ENCODE assay signal across 28 mouse cellular contexts in the genomic region with DNA sequence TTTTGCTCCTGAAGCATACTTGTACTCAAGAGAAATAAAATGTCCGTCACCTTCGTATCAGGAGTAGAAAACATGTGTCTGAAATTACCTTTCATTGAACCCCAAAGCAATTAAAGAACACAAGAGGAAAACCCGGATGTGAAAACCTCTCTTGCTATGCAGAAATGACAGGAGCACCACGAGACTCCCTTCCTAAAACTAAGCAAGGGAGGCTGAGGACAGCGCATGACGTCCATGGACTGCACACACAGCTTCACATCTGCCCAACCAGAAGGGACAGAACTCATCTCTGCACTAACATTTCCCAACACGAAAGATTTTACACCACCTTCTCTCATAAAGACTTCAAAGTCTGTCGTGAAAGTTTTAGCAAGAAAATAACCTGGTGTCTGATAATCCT.
"Had no signal": no experiment of that assay in that cellular context is flagged by ENCODE, and none has a peak within 500 bp of the region (broad histone marks: within the 10 kb centered on the region; RNA-seq: fewer than 3 reads in every experiment).

No protein-coding gene starts in this region.

- H3K4me1 ChIP-seq: embryonic facial prominence, embryonic 10.5 days; embryonic facial prominence, embryonic 13.5 days; embryonic facial prominence, embryonic 15.5 days had no signal

- H3K9me3 ChIP-seq: embryonic facial prominence, embryonic 10.5 days; embryonic facial prominence, embryonic 12.5 days; embryonic facial prominence, embryonic 13.5 days; embryonic facial prominence, embryonic 15.5 days; forebrain, embryonic 10.5 days; forebrain, embryonic 13.5 days; forebrain, embryonic 15.5 days had no signal

- H3K9ac ChIP-seq: embryonic facial prominence, embryonic 12.5 days; embryonic facial prominence, embryonic 13.5 days; embryonic facial prominence, embryonic 15.5 days; forebrain, embryonic 12.5 days; forebrain, embryonic 13.5 days; forebrain, embryonic 15.5 days; forebrain, postnatal 0 days had no signal

- H3K27me3 ChIP-seq: embryonic facial prominence, embryonic 12.5 days; embryonic facial prominence, embryonic 13.5 days; embryonic facial prominence, embryonic 15.5 days; forebrain, embryonic 12.5 days; forebrain, embryonic 13.5 days; forebrain, embryonic 15.5 days had no signal

- H3K27ac ChIP-seq: embryonic facial prominence, embryonic 10.5 days; embryonic facial prominence, embryonic 12.5 days; embryonic facial prominence, embryonic 13.5 days; embryonic facial prominence, embryonic 15.5 days; forebrain, embryonic 10.5 days; forebrain, embryonic 12.5 days; forebrain, embryonic 13.5 days; forebrain, embryonic 15.5 days; gastrocnemius, adult 2 months; heart, adult 2 months had no signal

- H3K4me2 ChIP-seq: embryonic facial prominence, embryonic 12.5 days; embryonic facial prominence, embryonic 13.5 days; embryonic facial prominence, embryonic 15.5 days; forebrain, embryonic 12.5 days; forebrain, embryonic 13.5 days; forebrain, embryonic 15.5 days had no signal

- DNase-seq: cerebellum, adult 2 months; cerebellum, adult 8-10 months; cerebellum, adult 9-10 months; cerebellum, adult 9-11 months; cerebellum, postnatal 10 days; cerebellum, postnatal 14 days; cerebellum, postnatal 25 days; cerebellum, postnatal 36 days; embryo, embryonic 11 days; forebrain, postnatal 0 days; gastrocnemius, adult 2 months; gastrocnemius, postnatal 10 days; gastrocnemius, postnatal 14 days; gastrocnemius, postnatal 25 days; gastrocnemius, postnatal 36 days; heart, adult 18-20 months; heart, adult 2 months had no signal

- ATAC-seq: forebrain, embryonic 13.5 days; forebrain, embryonic 14.5 days; forebrain, embryonic 15.5 days; forebrain, embryonic 16.5 days; forebrain, postnatal 0 days had no signal

- H3K4me3 ChIP-seq: embryonic facial prominence, embryonic 10.5 days; embryonic facial prominence, embryonic 12.5 days; embryonic facial prominence, embryonic 13.5 days; embryonic facial prominence, embryonic 15.5 days; erythroblast, embryonic 14.5 days; forebrain, embryonic 10.5 days; forebrain, embryonic 12.5 days; forebrain, embryonic 13.5 days; forebrain, embryonic 15.5 days; gastrocnemius, adult 2 months; heart, adult 2 months had no signal
